Mouse (Mus musculus) hindbrain, postnatal 0 days (tissue): ENCODE data around the gene Hus1. TPM values are rescaled to one million over a fixed set of nuclear protein-coding genes. Genes with fewer than 3 reads are reported as not detected.
A peak's percentile ranks its signal among the peaks of the same experiment; 100 is the strongest.

Source experiments
- ATAC-seq: fragments of 200-750 bp; cut with Nextera tagmentation; 2 replicates; pipeline ENCODE4 v1.8.0; 2017; ENCODE audit warnings: mild to moderate bottlenecking, moderate TSS enrichment, moderate library complexity
- DNase-seq: peaks from one replicate; pipeline ENCODE4 v3.0.0-alpha.2; 2015; ENCODE audit warnings: low spot score
- H3K27ac ChIP-seq: fragments of 300-500 bp; sonication (generic); 2 replicates; pipeline ENCODE4 v1.5.1; 2014; ENCODE audit warnings: mild to moderate bottlenecking
- H3K27me3 ChIP-seq: fragments of 300-500 bp; sonication (generic); 2 replicates; pipeline ENCODE4 v1.6.1; 2014; ENCODE audit warnings: low read length, mixed read lengths; ENCODE audit not compliant: insufficient read depth
- H3K36me3 ChIP-seq: fragments of 300-500 bp; sonication (generic); 2 replicates; pipeline ENCODE4 v1.6.1; 2014; ENCODE audit warnings: low read length, mixed read lengths; ENCODE audit not compliant: insufficient read depth
- H3K4me1 ChIP-seq: fragments of 300-500 bp; sonication (generic); 2 replicates; pipeline ENCODE4 v1.6.1; 2014; ENCODE audit warnings: antibody characterized with exemption, low read length, mixed read lengths; ENCODE audit not compliant: insufficient read depth
- H3K4me2 ChIP-seq: fragments of 300-500 bp; sonication (generic); 2 replicates; pipeline ENCODE4 v1.6.1; 2014; ENCODE audit warnings: low read depth, mild to moderate bottlenecking, low read length, moderate library complexity, mixed read lengths
- H3K4me3 ChIP-seq: fragments of 300-500 bp; sonication (generic); 2 replicates; pipeline ENCODE4 v1.5.1; 2014; ENCODE audit warnings: low read length
- H3K9ac ChIP-seq: fragments of 300-500 bp; sonication (generic); replicated peaks from 2 replicates; pipeline ENCODE4 v1.6.1; 2014; ENCODE audit warnings: mild to moderate bottlenecking, low read length, moderate library complexity, mixed read lengths
- H3K9me3 ChIP-seq: fragments of 300-500 bp; sonication (generic); 2 replicates; pipeline ENCODE4 v1.6.1; 2016; ENCODE audit warnings: low read length, mixed read lengths
- CTCF ChIP-seq: IDR thresholded peaks from 2 replicates; pipeline ENCODE4 v1.5.1; 2016; ENCODE audit warnings: antibody characterized with exemption, control low read depth, low read depth
- WGBS: fragments of 180-500 bp; shearing (Covaris S2); extraction: QIAGEN DNeasy Blood & Tissue Kit; methylation state at CpG from one replicate; pipeline ENCODE4 v1.1.7; 2014; 5-methylcytosine and 5-hydroxymethylcytosine counted together
- polyA plus RNA-seq: library from polyadenylated mRNA; unstranded; fragments of >200 nt; fragmentation: Nextera tagmentation; extraction: Ambion mirVana; gene quantifications from 2 replicates; pipeline ENCODE4 v1.2.1, GENCODE M21; 2015
- total RNA-seq: library from RNA; depleted of rRNA; stranded (reverse); fragments of >200 nt; gene quantifications from 2 replicates; pipeline ENCODE4 v1.2.3, GENCODE M21; 2014

Hus1 gene
- total and polyA plus RNA-seq, 2 experiments from 2014 or later: 9.5 to 20.0 TPM

DNA sequence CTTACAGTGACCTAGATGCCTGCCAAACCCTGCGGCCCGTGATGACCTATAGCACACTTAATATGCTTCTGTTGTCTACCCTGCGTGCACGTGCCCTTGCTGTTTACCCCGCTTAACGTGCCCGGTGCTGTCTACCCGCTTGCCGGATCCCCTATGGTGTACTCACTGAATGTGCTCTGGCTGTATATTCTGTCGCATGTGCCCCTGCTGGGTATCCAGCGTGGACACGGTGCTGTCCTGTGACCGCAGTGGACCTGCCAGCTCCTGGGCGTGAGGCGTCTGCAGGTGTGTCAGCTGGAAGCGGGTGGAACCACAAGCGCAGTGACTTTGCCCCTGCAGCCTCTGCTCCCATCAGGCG lies 37.7 kb upstream of the Hus1 start, which contains the start of gene Sun3:
Gene Sun3, minus strand, starts transcription at position 289 of the 358 bp plus-strand sequence.
- WGBS: under 1% methylated on average over 18 of the region's 18 CpGs
- ATAC-seq: no peak; the same call in 1 of the 2 replicates
- DNase-seq: peak; percentile 3
- no peaks in the 10 kb centered on the region for H3K9me3 ChIP-seq
- TF ChIP-seq CTCF: no peak
- peak within 1 kb of the TSS; percentile 50 for H3K4me3 ChIP-seq
- no peaks in the 10 kb centered on the region for H3K36me3 ChIP-seq
- H3K4me1 ChIP-seq: peaks cover 6% of the 10 kb centered on the region; the same call in 1 of the 2 replicates
- peak within 1 kb of the TSS; percentile 97 for H3K4me2 ChIP-seq
- no peaks in the 10 kb centered on the region for H3K27me3 ChIP-seq
- no peak within 1 kb of the TSS; the same call in 1 of the 2 replicates for H3K9ac ChIP-seq
- H3K27ac ChIP-seq: no peak within 1 kb of the TSS

DNA sequence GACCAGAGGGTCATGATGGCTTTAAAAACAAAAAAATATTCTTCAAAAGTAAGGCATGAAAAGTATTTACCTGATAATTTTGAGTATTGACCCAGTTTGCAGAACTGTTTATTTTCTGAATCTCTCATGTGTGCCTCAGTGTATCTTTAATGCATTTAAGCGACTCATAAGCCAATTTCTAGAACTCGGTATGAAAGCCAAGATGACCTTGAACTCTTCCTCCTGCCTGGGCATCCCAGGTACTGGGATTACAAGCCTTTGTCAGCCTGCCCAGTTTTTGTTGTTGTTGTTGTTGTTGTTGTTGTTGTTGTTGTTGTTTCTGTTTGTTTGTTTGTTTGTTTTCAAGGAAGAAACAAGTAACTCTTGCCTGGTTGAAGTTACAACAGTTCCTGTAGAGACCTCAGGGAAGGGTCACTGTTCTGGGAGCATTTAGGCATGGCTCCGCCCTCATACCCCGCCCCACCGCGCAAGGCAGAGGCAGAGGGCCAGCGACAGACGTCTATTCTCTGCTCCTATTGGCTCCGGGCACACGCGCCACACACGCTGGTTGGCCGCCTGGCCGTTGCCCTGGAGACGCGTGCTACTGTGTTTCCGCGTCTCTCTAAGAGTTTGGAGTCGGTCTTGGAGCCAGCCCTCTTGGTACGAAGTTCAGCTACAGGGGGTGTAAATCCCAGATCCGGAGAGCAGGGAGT lies 37.2 kb upstream of the Hus1 start, which contains the start of gene Gm11992:
Gene Gm11992, plus strand, starts transcription at position 584 of the 692 bp plus-strand sequence.
- Histone ChIP-seq H3K4me1 (peaks cover 6% of the 10 kb centered on the region; the same call in 1 of the 2 replicates), H3K9ac (no peak within 1 kb of the TSS; the same call in 1 of the 2 replicates), H3K27ac (no peak within 1 kb of the TSS), H3K27me3 (no peaks in the 10 kb centered on the region), H3K9me3 (no peaks in the 10 kb centered on the region), H3K36me3 (no peaks in the 10 kb centered on the region), H3K4me2 (peak within 1 kb of the TSS; percentile 97), H3K4me3 (peak within 1 kb of the TSS; percentile 50)
- 4% methylated on average over 21 of the region's 21 CpGs for WGBS
- TF ChIP-seq CTCF: no peak
- DNase-seq (peak; percentile 94), ATAC-seq (peak; percentile 100)

DNA sequence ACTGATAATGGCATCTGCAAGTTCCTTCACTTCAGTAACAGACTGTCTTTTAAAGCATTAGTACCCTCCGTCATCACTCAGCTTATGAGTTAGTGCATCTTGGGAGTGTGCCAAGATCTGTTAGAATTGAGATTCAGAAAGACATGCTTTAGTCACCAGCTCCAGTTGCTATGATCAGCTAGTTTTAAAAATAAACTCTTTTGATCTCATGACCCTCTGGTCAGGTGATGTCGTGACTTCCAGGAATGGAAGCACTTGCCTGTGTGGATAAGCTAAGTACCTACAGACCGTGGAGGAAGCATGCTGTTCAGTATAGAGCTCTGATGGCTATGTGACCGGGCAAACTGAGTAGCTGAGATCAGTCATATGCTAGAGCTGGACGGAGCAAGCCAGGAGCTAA lies 36.1 kb upstream of the Hus1 start:
- no peak overlapping the region for H3K9ac ChIP-seq

DNA sequence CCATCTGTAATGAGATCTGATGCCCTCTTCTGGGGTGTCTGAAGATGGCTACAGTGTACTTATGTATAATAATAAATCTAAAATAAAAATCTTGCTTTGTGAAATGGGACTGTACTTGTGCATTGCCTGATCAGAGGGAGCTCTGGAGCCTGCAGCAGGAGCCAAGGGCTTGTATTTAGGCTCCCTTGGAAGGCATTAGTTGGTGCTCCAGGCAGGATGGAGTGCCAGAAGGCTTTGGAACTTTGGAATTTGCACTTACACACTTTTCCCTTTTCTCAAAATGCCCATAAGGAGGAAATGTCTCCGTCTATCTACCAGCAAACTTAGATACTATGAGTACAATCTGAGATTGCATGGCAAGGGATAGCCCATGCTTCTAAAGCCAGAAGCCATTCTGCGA lies 35.6 kb upstream of the Hus1 start:
- Histone ChIP-seq H3K4me1 (peaks cover 6% of the 10 kb centered on the region; the same call in 1 of the 2 replicates), H3K4me3 (no peak overlapping the region), H3K9me3 (no peaks in the 10 kb centered on the region), H3K4me2 (no peak overlapping the region), H3K27ac (no peak overlapping the region), H3K36me3 (no peaks in the 10 kb centered on the region), H3K27me3 (no peaks in the 10 kb centered on the region), H3K9ac (no peak overlapping the region)
- 98% methylated on average over 2 of the region's 2 CpGs for WGBS
- ATAC-seq (no peak), DNase-seq (no peak)
- TF ChIP-seq CTCF: no peak

More for the DNA sequence above, 36.1 kb upstream of the Hus1 start:
- no peak for ATAC-seq
- H3K9me3 ChIP-seq: no peaks in the 10 kb centered on the region
- no peak for TF ChIP-seq CTCF
- no peak overlapping the region for H3K4me2 ChIP-seq
- H3K4me1 ChIP-seq: peaks cover 6% of the 10 kb centered on the region; the same call in 1 of the 2 replicates
- no peaks in the 10 kb centered on the region for H3K27me3 ChIP-seq
- H3K36me3 ChIP-seq: no peaks in the 10 kb centered on the region
- no peak overlapping the region for H3K27ac ChIP-seq
- 75% methylated on average over 5 of the region's 5 CpGs for WGBS
- no peak for DNase-seq
- no peak overlapping the region for H3K4me3 ChIP-seq

DNA sequence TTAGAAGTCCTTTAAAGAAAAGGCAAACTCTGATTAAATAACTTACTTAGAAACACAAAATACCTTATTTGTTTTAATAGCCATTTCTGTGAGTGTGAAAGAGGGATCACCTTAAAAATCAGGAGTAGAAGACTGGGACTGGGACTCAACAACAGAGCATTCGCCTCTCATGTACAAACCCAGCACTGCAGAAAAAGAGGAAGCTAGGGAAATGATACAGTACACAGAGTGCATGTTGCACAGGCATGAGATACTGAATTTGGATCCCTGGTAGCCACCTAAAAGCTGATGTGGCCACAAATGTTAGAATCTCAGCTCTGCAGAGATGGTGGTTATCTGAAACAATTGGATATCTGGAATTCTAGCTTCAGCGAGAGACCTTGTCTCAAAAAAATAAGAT lies 20.5 kb upstream of the Hus1 start:
- Histone ChIP-seq H3K4me3 (no peak overlapping the region), H3K4me1 (no peaks in the 10 kb centered on the region), H3K4me2 (no peak overlapping the region), H3K9ac (no peak overlapping the region), H3K36me3 (no peaks in the 10 kb centered on the region), H3K27me3 (no peaks in the 10 kb centered on the region), H3K27ac (no peak overlapping the region), H3K9me3 (no peaks in the 10 kb centered on the region)
- DNase-seq (no peak), ATAC-seq (no peak)
- 89% methylated on average over 2 of the region's 2 CpGs for WGBS
- TF ChIP-seq CTCF: no peak

DNA sequence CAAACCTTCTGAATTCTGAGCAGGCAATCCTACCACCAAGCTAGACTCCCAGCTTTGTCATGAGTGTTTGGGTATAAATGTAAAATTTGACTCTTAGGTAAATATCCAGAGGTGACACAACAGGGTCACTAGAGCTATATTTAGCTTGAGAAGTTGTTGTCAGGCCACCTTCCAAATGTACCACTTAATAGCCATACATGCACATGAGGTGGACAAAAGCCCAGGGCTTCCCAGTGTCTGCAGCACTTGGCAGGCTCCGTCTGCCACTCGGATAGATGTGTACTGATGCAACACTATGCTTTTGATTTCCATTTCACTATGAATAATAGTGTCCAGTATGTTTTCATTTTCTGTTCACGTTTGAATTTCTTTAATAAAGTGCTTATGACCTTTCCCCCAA lies 14.2 kb upstream of the Hus1 start:
- Histone ChIP-seq H3K4me2 (no peak overlapping the region), H3K27ac (no peak overlapping the region), H3K36me3 (no peaks in the 10 kb centered on the region), H3K9me3 (no peaks in the 10 kb centered on the region), H3K4me1 (no peaks in the 10 kb centered on the region), H3K9ac (no peak overlapping the region), H3K4me3 (no peak overlapping the region), H3K27me3 (no peaks in the 10 kb centered on the region)
- ATAC-seq (no peak), DNase-seq (no peak)
- WGBS: 65% methylated on average over 3 of the region's 3 CpGs
- TF ChIP-seq CTCF: no peak

DNA sequence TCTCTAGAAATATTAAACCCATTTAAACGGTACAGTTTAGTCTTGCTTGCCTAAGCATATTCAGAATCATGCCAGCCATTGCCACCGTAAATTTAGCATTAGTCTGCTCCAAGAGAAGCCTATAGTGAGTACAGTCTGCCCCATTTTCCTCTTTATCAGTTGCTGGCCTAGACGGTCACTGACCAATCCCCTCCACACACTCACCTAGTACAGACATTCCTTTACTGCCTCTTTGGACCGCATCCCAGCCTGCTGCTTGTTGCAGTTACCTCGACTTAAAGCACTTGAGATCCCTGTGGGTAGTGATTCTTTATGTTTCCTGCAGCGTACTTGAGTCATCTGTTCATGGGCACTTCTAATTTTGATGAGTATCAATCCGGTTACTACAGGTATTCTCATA lies 13.8 kb upstream of the Hus1 start:
- no peak for TF ChIP-seq CTCF
- Histone ChIP-seq H3K36me3 (no peaks in the 10 kb centered on the region), H3K4me2 (no peak overlapping the region), H3K9ac (no peak overlapping the region), H3K4me1 (no peaks in the 10 kb centered on the region), H3K27ac (no peak overlapping the region), H3K4me3 (no peak overlapping the region), H3K27me3 (no peaks in the 10 kb centered on the region), H3K9me3 (no peaks in the 10 kb centered on the region)
- no peak for ATAC-seq
- 81% methylated on average over 7 of the region's 7 CpGs for WGBS
- no peak for DNase-seq
